Mouse (Mus musculus): ENCODE data around the gene Tet2.
"Not testable (repeated sequence)": the region's sequence is repeated elsewhere in the genome, so short reads cannot be mapped to it uniquely, and the experiment has no call there.

Tet2 gene

DNA sequence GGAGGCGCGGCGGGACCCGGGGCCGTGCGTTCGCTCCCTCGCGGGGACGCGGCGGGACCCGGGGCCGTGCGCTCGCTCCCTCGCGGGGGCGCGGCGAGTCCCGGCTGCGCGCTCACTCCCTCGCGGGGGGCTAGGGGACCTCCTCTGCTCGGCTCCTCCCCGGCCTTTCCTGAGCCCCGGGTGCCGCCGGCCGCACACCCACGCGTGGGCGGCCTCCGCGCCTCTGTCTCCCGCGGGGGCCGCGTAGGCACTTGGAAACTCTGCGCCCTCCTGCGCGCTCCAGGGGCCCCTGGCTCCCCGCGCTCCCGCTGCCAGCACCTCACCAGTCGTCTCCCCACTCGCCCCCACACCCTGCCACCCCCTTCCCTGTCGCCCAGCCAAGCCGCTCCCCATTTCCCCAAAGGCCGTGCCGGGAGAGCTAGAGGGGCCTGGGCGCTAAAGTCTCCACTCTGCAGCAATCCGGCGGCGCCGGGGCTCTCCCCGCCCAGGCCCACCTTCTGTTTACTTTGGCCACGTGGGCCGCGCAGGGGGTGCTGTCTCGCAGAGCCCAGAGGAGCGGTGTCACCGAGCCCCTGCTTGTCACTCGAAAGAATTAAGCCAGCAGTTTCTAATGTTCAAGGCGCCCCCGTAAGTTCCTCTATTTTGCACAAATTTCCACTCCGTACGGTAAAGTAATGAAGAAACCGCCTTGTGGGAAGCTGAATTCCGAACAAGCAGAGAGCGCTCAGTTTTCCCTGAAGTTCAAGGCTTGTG, at the start of gene Tet2:
TSS of gene Tet2 (minus strand) at position 589 of the 753 bp plus-strand sequence.
- peak; percentile 50 for DNase-seq (ENCODE audit: low spot score)

DNA sequence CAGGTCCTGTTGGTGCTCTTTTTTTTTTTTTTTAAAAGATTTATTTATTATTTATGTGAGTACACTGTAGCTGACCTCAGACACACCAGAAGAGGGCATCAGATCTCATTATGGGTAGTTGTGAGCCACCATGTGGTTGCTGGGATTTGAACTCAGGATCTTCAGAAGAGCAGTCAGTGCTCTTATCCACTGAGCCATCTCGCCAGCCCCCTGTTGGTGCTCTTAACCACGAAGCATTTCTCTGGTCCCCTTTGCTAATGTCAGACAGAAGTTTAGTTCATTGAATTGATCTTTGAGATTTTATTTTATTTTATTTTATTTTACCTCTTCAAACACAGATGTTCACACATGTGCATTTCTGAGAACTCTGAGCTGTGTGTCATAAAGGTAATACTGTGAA, 48.1 kb upstream of the Tet2 start:
- not testable (repeated sequence) for DNase-seq (ENCODE audit: low spot score)

DNA sequence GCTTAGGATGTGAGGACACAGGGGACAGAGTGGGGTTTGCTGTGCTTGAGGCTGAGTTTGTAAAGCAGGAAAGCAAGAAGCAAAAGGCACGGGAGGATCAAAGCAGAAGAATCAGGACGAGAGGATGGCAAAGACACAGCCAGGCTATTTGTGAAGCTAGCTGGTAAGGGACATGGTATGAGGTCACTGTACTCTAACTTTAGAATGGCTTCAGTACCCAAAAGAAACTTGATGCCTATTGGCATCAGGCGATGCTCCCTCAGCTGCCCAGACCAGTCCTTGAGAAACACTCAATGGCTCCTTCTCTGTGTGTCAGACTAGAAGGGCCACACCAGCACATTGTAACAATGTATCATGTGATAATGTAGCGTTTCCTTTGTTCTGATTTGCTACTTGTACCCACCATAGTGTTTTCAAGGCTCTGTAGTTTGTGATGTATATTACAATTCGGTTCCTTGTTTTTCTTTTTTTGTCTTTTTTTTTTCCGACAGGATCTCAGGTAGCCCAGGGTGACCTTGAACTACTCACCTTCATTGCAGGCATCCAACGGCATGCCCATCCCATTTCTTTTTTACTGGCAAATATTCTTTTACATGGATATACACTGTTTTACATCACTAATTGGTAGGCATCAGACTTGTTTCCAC, 45.7 kb upstream of the Tet2 start:
- no peak for DNase-seq (ENCODE audit: low spot score)

DNA sequence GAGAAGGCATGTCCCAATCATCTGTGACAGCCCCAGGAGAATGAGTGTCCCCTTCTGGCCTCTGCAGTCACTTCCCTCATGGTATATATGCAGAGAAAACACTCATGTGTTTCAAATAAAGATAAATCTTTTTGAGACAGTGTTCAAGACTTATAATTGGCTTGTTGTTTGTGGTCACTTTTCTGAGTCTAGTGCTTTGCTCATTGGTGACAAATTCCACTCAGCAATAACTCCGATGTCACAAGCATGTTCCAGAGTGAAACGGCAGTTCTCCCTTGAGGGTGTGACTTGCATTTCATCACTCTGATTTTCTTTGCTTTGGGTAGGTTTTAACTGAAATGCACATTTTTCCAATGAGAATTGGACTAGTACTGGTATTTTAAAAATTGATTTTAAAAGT, 40.1 kb upstream of the Tet2 start:
- no peak for DNase-seq (ENCODE audit: low spot score)

DNA sequence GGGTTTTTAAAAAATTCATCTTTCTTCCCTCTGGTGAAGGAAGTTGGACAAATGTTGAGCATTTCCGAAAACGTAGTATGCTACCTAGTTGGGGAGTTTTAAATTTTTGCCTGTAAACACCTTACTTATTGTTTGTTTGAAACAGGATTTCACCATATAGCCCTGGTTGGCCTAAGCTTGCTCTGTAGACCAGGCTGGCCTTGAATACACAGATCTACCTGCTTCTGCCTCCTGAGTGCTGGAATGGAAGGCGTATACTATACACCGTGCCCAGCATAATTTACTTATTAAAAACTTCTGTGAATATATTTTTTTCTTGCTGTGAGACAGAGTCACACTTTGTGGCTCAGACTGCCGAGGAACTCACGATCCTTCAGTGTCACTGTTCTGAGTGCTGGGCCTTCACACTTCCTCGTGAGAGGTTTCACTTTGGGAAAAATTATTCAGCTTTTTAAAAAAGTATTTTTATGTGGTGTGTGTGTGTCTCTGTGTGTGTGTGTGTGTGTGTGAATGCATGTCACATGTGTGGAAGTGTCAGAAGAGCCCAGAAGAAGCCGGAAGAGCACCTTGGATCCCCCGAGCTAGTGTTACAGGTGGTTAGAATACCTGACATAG, 38.6 kb upstream of the Tet2 start:
- DNase-seq (ENCODE audit: low spot score): no peak

DNA sequence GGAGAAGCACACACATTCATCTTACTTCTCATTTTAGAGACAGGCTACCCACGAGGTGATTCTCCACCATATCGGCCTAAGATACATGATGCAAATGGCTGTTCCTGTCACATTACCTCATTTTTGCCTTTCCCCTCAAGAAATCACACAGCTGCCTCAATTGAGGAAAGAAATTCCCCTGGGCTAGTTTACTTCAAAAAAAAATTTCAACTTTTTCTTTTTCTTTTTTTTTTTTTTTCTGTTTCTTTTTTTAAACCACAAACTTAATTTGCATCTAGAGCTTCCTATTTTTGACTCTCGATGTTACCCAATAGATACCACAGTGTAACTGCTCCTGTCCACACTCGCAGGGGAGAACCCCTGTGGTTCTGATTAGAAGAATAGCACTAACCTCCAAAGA, 38.0 kb upstream of the Tet2 start:
- no peak for DNase-seq (ENCODE audit: low spot score)

DNA sequence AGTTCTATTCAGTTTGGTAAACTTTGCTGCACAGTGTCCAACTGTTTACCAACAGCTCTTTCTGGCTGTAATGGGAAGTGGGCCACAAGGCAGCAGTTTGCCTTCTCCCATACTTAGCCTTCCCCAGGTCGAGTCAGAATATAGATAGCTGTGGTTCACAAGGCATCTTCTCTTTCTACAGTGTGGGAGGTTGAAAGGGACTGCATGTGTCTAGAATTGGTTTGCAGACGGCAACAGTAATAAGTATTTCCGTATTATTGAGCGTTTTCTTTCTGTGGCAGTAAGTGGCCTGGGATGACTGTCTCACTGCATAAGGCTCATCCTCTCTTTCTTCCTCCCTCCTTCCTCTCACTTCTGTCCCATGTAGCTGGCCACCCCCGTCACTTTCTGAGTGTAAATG, 37.2 kb upstream of the Tet2 start:
- DNase-seq (ENCODE audit: low spot score): no peak

DNA sequence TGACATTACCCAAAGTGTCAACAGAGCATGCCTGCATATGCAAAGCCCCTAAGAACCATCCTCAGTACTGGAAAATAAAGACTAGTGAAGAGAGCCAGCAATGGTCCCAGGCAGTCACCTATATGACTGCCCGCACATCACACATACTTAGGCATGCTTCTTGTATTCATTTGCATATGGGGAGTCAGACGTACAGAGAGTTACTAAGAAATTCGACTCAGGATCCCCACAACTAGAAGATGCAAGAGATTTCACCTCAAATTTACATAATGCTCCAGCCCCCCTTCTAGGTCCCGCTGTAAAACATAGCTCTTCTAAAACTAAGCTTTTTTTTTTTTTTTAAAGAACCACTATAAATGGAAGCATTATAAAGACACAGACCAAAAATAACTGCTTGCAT, 36.6 kb upstream of the Tet2 start:
- no peak for DNase-seq (ENCODE audit: low spot score)

DNA sequence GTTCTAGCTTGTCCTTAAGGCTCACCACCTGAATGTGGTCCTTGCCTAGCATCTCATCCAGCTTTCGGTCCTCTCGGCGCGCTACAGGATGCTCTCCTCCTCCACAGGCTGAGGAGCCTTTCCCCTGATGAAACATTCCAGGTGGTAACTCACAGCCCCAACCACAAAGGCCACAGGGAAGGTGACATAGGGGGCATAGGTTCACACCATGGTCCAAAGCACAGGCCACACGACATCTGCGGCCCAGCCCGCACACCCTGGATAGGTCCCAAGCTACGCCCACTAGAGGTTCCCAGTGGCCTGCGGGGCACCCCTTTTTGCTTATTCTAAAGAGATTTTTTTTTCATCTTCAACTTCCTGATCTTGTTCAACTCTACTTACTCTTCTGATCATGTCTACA, 34.7 kb upstream of the Tet2 start:
- no peak for DNase-seq (ENCODE audit: low spot score)

DNA sequence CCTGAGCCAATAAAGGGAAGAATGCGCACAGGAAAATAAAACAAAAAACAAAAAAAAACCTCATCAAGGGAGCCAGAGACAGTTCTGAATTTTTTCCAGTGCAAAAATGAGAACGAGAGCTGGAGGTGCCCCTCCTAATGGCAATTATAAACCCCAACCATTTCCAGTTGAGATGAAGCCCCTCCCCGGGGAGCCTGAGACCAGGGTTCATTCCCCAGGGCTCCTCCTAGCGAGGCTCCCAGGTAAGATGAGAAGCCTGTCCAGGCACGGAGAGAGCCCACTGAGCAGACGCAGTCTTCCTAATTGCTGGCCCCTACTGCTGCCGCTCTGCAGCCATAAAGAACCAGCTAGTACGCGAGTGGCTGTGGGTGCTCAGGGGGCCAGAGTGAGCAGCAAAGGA, 34.2 kb upstream of the Tet2 start:
- DNase-seq (ENCODE audit: low spot score): no peak

DNA sequence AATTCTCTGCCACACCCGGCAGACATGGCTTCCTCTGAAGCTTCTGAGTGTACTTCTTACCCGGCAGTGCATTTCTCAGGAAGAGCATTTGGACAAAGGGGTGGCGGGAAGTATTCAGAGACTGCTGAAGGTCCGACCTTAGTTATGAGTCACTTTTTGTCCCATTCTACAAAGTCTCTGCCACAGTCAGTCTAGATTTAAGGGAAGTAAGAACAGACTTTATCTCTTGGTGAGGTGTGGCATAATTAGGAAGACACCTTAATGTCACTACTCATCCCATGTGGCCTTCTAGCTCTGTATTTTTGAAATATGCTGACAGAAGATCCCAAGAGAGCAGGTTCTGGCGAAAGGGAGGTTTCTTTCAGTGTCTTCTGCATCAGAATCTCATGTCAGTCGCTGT, 30.0 kb upstream of the Tet2 start:
- no peak for DNase-seq (ENCODE audit: low spot score)

DNA sequence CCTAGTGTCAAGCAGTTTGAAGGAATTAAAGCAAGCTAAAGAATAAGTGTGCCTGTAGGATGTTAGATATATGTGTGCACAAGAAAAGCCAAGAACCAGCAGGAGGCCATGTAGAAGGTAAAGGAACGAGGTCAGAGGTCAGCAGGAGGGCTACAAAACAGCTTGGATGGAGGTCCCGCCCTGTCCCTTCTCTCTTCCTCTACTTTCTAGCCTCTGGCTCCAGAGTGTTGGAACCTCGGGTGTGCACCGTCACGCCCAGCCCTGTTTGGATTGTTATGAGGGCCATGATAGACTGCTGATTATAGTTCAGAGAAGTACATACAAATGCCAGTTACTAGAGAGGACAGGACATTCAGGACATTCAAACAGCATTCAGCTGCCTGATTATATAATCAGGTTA, 27.0 kb upstream of the Tet2 start:
- no peak for DNase-seq (ENCODE audit: low spot score)

DNA sequence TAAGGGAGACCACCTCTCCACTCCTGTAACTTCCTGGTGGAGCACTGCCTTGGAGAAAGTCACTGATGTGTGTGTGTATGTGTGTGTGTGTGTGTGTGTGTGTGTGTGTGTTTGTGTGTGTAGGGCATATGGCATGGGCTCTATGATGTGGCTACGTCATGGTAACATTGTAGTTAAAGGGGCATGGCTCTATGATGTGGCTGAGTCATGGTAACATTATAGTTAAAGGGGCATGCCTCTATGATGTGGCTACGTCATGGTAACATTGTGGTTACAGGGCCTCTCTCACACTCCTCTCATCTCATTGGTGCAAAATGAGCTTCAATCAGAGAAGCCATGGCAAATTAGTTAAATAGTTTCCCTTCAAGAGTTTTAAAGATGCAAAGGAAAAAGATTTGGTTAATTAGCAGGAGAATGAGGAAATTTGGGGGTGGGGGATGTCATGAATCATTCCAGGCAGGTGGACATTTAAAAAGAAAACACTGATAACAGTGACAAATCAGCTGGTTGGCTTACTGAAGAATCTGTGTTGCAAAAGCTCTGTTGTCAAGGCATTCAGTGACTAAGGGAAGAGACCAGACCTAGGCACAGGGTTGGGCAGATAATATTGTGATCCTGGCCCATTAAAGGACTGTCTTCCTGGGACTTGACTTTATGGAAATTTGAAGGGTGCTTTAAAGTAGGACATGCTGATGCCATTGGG, 18.7 kb upstream of the Tet2 start:
- DNase-seq (ENCODE audit: low spot score): no peak

DNA sequence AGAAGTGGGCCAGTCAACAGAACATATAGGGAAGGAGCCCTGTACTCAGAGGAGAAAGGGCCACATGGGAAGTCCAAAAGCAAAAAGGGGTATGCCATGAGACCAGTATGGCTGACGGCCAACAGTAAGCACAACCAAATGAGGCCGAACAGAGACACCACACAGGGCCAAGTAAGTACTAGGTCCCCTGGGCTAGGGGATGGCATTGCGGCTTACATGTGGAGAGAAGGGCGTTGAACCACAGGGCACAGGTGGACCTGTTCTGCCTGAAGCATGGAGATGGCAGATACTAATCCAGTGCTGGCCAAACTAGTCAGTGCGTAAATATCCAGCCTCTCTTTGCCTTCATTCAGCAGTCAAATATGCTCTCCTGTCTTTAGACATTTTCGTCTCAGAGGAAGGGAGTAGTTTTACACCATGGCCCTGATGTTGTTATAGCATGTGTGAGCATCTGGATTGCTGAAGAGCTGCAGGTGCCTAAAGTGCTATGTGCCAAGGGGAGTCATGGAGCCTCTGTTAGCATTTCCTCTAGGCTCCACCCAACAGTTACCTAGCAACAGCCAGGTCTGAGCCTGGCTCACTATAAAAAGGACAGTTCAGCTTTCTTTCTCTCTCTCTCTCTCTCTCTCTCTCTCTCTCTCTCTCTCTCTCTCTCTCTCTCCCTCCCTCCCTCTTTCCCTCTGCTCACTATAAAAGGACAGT, 14.6 kb upstream of the Tet2 start:
- no peak for DNase-seq (ENCODE audit: low spot score)

DNA sequence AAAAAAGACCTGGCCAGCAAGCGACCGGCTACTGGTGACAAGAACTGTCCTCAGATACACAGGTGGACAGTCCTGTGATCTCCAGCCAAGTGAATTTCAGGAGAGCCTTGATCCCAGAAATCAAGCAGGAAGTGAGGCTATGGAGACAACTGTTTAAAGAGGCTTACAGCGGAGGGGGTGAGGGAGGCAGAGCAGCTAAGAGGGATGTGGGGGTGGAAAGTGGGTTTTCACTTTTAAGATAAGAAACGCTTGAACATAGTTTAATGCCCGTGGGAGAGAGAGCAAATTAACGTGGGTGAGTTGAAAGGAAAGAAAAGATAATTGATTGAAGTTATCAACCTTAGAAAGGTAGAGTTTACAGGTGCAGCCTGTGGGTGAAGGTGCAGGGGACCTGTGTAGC, 12.7 kb upstream of the Tet2 start:
- DNase-seq (ENCODE audit: low spot score): no peak

DNA sequence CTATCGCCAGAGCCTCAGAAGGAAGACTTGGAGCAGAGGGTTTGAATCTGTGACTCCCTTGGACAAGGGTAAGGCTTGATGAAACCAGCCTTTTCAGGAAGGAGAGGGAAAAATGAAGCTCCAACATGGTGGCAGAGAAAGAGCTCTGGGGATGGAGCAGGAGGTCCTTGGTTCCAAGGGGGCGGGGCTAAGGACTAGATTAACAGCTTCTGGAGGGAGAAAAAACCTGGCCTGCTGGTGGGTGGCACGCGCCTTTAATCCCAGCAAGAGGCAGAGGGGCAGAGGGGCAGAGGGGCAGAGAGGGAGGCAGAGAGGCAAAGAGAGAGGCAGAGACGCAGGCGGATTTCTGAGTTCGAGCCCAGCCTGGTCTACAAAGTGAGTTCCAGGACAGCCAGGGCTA, 12.2 kb upstream of the Tet2 start:
- DNase-seq (ENCODE audit: low spot score): no peak

DNA sequence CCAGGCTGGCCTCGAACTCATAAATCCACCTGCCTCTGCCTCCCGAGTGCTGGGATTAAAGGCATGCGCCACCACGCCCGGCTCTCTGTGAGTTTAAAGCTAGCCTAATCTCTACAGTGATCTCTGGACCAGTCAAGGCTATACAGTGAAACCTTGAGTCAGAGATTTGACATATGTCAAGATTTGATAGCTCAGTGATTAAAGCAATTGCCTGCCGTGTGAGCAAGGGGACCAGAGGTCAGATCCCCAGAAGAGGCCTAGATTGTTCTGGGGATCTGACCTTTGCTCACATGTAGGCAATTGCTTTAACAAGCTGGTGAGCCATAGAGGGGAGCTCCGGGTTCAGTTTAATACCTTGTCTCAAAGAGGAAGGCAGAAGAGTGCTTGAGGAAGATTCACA, 10.4 kb upstream of the Tet2 start:
- DNase-seq (ENCODE audit: low spot score): no peak

DNA sequence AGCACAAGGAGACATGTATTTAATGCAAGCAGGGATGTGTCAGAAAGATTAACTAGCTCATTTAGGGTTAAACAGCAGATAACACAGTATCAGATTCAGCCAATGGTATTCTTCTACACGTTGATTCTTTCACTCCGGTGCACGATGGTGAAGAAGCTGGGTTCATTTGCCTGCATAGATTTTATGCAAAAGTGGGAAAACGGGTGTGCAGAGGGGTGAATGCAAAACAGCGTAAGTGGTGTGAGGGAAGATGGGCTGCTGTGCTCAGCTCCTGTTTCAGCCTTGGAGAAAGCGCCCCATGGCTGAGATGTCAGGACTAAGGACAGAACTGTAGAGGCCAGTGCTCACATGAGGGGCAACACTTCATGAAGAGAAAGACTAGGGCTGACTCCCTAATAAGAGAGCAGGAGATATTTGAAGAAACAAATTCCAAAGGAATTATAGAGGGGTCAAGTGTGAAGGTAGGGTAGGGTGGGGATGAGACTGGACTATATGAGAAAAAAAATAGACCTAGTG, 9.7 kb upstream of the Tet2 start:
- DNase-seq (ENCODE audit: low spot score): no peak

DNA sequence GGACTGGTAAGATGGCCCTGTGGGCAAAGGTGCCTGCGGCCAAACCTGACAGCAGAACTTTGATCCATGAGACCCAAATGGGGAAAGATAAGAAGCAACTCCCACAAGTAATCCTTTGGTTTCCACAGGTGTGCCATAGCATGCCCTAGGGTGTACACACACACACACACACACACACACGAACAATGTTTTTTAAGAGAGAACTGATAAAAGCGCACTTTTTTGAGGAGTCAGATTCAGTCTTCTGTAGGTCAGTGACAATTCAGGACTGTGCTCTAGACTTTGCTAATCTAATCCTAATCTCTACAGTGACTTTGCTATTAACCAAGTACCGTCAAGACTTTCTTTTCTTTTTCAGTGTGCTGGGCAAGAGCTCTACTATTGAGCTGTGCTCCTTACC, 9.2 kb upstream of the Tet2 start:
- DNase-seq (ENCODE audit: low spot score): no peak

DNA sequence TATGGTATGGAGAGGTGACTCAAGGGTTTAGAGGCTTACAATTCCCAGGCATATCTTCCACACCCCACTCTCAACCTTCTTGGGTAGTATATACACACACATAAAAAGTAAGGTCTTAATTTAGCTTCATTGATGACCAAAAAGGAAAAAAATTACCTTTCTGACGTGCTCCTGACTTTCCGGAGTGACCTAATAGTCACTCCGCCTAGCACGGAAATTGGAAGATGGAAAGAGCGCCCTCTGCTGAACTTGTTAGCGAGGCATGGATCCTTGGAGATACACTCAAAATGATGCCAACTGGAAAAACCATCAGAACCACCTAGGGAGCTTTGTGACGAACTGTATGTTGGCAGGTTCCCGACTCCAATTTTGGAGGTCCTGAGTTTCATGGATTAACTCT, 7.0 kb upstream of the Tet2 start:
- no peak for DNase-seq (ENCODE audit: low spot score)

DNA sequence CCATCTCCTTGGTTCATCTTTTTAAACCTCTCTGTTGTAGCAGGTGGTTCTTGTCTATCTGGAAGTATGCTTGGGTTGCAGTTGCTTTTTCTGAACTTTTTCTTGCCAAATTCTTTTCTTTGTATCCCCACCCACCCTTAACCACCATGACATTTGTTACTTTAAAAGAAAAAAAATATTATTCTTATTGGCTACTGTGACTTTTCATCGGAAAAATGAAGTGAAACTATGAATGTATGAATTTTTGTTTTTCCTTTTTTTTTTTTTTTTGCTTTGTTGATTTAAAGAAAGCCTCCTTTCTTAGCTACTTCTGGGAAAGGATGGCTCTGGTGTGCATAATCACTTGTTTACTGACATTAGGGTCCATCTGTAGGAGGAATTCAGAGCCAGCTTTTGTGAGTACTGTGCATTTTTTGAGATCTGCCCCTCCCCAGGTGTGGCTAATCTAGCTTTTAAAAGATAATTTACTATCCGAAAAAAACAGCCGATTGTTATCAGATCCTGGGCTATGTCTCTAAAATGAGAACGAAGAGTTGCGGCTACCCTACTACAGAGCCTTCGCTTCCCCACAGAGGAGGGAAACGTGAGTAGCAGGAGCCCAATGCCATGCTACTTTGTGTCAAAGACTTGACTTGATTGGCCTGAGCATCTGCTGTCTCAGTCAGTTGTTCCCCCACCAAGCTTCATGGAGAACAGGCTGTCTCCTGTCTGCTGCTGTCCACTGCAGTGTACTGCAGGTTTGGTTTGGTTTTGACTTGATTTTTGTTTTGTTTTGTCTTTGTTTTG, 4.6 kb upstream of the Tet2 start:
- no peak for DNase-seq (ENCODE audit: low spot score)
